Mouse (Mus musculus) heart, adult 2 months (tissue): ENCODE measurements around the gene Sirt2.

Source experiments
- CTCF ChIP-seq: fragments of 200-600 bp; IDR thresholded peaks from 2 replicates; pipeline ENCODE4 v1.8.1; 2022; ENCODE audit warnings: antibody characterized with exemption, mild to moderate bottlenecking, moderate library complexity
- POLR2A ChIP-seq: fragments of 200-500 bp; IDR thresholded peaks from 2 replicates; pipeline ENCODE4 v1.6.1; 2011; ENCODE audit warnings: mild to moderate bottlenecking, low read depth, low read length, control low read depth; ENCODE audit not compliant: insufficient read depth

- TF ChIP-seq POLR2A, result no peak
- no peak for TF ChIP-seq CTCF
Observed at GRCm38 (mm10) chr7:28719650-28720049, 46.9 kb upstream of the Sirt2 start.
